Mouse (Mus musculus) intestine, postnatal 0 days (tissue): ENCODE results near the gene Fli1. TPM values are rescaled to one million over a fixed set of nuclear protein-coding genes. Genes with fewer than 3 reads are reported as not detected.

ENCODE experiments used
- ATAC-seq: fragments of 200-750 bp; cut with Nextera tagmentation; 2 replicates; pipeline ENCODE4 v1.8.0; 2017; ENCODE audit warnings: mild to moderate bottlenecking, moderate TSS enrichment, moderate library complexity
- H3K27ac ChIP-seq: fragments of 300-500 bp; sonication (generic); 2 replicates; pipeline ENCODE4 v1.5.1; 2014; ENCODE audit warnings: mild to moderate bottlenecking, low read depth, low read length, moderate library complexity
- H3K27me3 ChIP-seq: fragments of 300-500 bp; sonication (generic); replicated peaks from 2 replicates; pipeline ENCODE4 v1.6.1; 2014; ENCODE audit warnings: low read length, mixed read lengths; ENCODE audit not compliant: control insufficient read depth, insufficient read depth
- H3K36me3 ChIP-seq: fragments of 300-500 bp; sonication (generic); 2 replicates; pipeline ENCODE4 v1.6.1; 2014; ENCODE audit warnings: mild to moderate bottlenecking, moderate library complexity; ENCODE audit not compliant: control insufficient read depth, insufficient read depth
- H3K4me1 ChIP-seq: fragments of 300-500 bp; sonication (generic); replicated peaks from 2 replicates; pipeline ENCODE4 v1.6.1; 2014; ENCODE audit warnings: antibody characterized with exemption, low read length, mixed read lengths; ENCODE audit not compliant: control insufficient read depth, insufficient read depth
- H3K4me2 ChIP-seq: fragments of 300-500 bp; sonication (generic); replicated peaks from 2 replicates; pipeline ENCODE4 v1.6.1; 2014; ENCODE audit warnings: low read depth, mild to moderate bottlenecking, moderate library complexity
- H3K4me3 ChIP-seq: fragments of 300-500 bp; sonication (generic); 2 replicates; pipeline ENCODE4 v1.5.1; 2014; ENCODE audit warnings: low read depth, low read length
- H3K9ac ChIP-seq: fragments of 300-500 bp; sonication (generic); 2 replicates; pipeline ENCODE4 v1.6.1; 2014; ENCODE audit warnings: mild to moderate bottlenecking, low read depth, low read length
- H3K9me3 ChIP-seq: fragments of 300-500 bp; sonication (generic); 2 replicates; pipeline ENCODE4 v1.6.1; 2016; ENCODE audit warnings: mixed run types; ENCODE audit not compliant: control insufficient read depth
- CTCF ChIP-seq: sonication (generic); IDR thresholded peaks from 2 replicates; pipeline ENCODE4 v1.5.1; 2016; ENCODE audit warnings: low read depth, mild to moderate bottlenecking, control low read depth, antibody characterized with exemption, moderate library complexity
- WGBS: fragments of 180-500 bp; shearing (Covaris S2); extraction: QIAGEN DNeasy Blood & Tissue Kit; methylation state at CpG from one replicate; pipeline ENCODE4 v1.1.7; 2014; 5-methylcytosine and 5-hydroxymethylcytosine counted together
- polyA plus RNA-seq: library from polyadenylated mRNA; unstranded; fragments of >200 nt; fragmentation: Nextera tagmentation; extraction: Ambion mirVana; gene quantifications from 2 replicates; pipeline ENCODE4 v1.2.1, GENCODE M21; 2015

Gene Fli1
- polyA plus RNA-seq, 1 experiment from 2014 or later = 6.0 TPM

GRCm38 (mm10) chr9:32474621-32475390 lies 67.9 kb downstream of the Fli1 start:
- H3K4me2 ChIP-seq = no peak overlapping the region
- no peaks in the 10 kb centered on the region for H3K4me1 ChIP-seq
- H3K27me3 ChIP-seq = no peaks in the 10 kb centered on the region
- no peaks in the 10 kb centered on the region for H3K9me3 ChIP-seq
- 69% methylated on average over 10 of the region's 10 CpGs for WGBS
- ATAC-seq = no peak
- H3K4me3 ChIP-seq = no peak overlapping the region
- 0 out of 2 replicates have a peak, but pooled peaks cover 8% of the 10 kb centered on the region for H3K36me3 ChIP-seq
- TF ChIP-seq CTCF = no peak
- no peak overlapping the region for H3K27ac ChIP-seq
- H3K9ac ChIP-seq = no peak overlapping the region

GRCm38 (mm10) chr9:32472346-32472745 lies 70.3 kb downstream of the Fli1 start:
- Histone ChIP-seq H3K36me3 (0 out of 2 replicates have a peak, but pooled peaks cover 8% of the 10 kb centered on the region), H3K4me1 (no peaks in the 10 kb centered on the region), H3K27ac (no peak overlapping the region), H3K4me2 (no peak overlapping the region), H3K4me3 (no peak overlapping the region), H3K9ac (no peak overlapping the region), H3K9me3 (no peaks in the 10 kb centered on the region), H3K27me3 (no peaks in the 10 kb centered on the region)
- ATAC-seq = no peak
- 80% methylated on average over 3 of the region's 3 CpGs for WGBS
- TF ChIP-seq CTCF = no peak

GRCm38 (mm10) chr9:32469123-32469751 lies 73.4 kb downstream of the Fli1 start:
- 79% methylated on average over 8 of the region's 8 CpGs for WGBS
- H3K4me1 ChIP-seq = no peaks in the 10 kb centered on the region
- H3K4me2 ChIP-seq = no peak overlapping the region
- no peak for ATAC-seq
- no peak overlapping the region for H3K27ac ChIP-seq
- peaks cover 3% of the 10 kb centered on the region; the same call in 1 of the 2 replicates for H3K36me3 ChIP-seq
- H3K4me3 ChIP-seq = no peak overlapping the region
- H3K27me3 ChIP-seq = no peaks in the 10 kb centered on the region
- H3K9me3 ChIP-seq = no peaks in the 10 kb centered on the region
- TF ChIP-seq CTCF = no peak
- H3K9ac ChIP-seq = no peak overlapping the region

GRCm38 (mm10) chr9:32468313-32468712 lies 74.3 kb downstream of the Fli1 start:
- H3K27ac ChIP-seq = no peak overlapping the region
- TF ChIP-seq CTCF = no peak
- ATAC-seq = no peak
- no peaks in the 10 kb centered on the region; the same call in 1 of the 2 replicates for H3K36me3 ChIP-seq
- H3K4me2 ChIP-seq = no peak overlapping the region
- H3K27me3 ChIP-seq = no peaks in the 10 kb centered on the region
- 65% methylated on average over 1 of the region's 1 CpGs for WGBS
- H3K9ac ChIP-seq = no peak overlapping the region
- H3K9me3 ChIP-seq = no peaks in the 10 kb centered on the region
- H3K4me1 ChIP-seq = no peaks in the 10 kb centered on the region
- H3K4me3 ChIP-seq = no peak overlapping the region

- no peak for TF ChIP-seq CTCF
- no peak for ATAC-seq
- no peak overlapping the region for H3K4me3 ChIP-seq
- no peak overlapping the region for H3K9ac ChIP-seq
- 73% methylated on average over 8 of the region's 8 CpGs for WGBS
- no peaks in the 10 kb centered on the region; the same call in 1 of the 2 replicates for H3K36me3 ChIP-seq
- no peaks in the 10 kb centered on the region for H3K9me3 ChIP-seq
- H3K27me3 ChIP-seq = no peaks in the 10 kb centered on the region
- H3K27ac ChIP-seq = no peak overlapping the region
- no peak overlapping the region for H3K4me2 ChIP-seq
- H3K4me1 ChIP-seq = no peaks in the 10 kb centered on the region
Measured at GRCm38 (mm10) chr9:32467443-32467842, 75.2 kb downstream of the Fli1 start.

- Histone ChIP-seq H3K27ac (no peak overlapping the region), H3K27me3 (no peaks in the 10 kb centered on the region), H3K9ac (no peak overlapping the region), H3K4me2 (no peak overlapping the region), H3K4me3 (no peak overlapping the region), H3K4me1 (no peaks in the 10 kb centered on the region), H3K36me3 (no peaks in the 10 kb centered on the region; the same call in 1 of the 2 replicates), H3K9me3 (no peaks in the 10 kb centered on the region)
- WGBS = 63% methylated on average over 8 of the region's 8 CpGs
- no peak for TF ChIP-seq CTCF
- no peak for ATAC-seq
Measured at GRCm38 (mm10) chr9:32466861-32467260, 75.8 kb downstream of the Fli1 start.
